Mouse (Mus musculus) kidney, postnatal 4 days (tissue): ENCODE measurements around the gene Pde4d.

ENCODE experiments used
- DNase-seq, 2 experiments: peaks; one replicate each; pipeline ENCODE4 v3.0.0; 2021; ENCODE audit warnings: mixed read lengths in 2 of 2

Gene Pde4d

DNA sequence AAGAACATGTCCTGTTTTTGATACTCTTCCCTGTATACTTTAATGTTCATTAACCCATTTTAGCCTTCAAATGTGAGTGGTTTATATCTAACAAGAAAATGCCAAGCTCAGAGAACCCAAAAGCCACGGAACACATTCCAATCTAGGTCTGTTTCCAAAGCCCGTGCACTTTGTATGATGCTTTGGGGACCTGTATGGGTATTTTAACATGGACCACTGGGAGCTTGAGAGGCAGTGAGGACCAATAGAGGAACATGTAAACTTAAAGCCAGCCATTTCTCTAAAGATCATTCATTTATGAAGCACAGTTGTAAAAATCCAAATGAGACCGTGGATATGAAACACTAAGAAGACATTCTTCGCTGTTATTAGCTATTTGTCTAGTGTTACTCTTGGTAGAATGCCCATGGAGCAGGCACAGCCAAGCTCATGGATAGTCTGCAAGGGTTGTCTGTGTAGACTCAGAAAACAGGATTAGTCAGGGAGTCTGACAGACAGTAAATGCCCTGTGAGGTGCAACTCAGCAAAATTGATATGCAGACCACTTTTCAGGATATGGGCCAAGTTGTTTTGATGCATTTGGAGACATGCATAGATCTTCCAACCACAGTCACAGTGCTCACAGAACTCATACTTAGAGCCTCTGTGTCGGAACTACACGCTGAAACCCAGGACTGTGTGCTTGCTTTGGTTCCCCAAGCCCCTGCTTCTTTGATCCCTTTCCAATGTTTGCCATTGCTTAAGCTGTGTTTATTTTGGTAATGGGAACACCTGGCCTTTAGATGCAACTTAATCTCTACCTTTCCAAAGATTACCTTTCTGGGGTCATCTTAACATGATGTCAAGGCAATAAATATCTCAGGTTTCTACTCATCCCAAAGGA lies 1272.7 kb downstream of the Pde4d start:
- no peak for DNase-seq

DNA sequence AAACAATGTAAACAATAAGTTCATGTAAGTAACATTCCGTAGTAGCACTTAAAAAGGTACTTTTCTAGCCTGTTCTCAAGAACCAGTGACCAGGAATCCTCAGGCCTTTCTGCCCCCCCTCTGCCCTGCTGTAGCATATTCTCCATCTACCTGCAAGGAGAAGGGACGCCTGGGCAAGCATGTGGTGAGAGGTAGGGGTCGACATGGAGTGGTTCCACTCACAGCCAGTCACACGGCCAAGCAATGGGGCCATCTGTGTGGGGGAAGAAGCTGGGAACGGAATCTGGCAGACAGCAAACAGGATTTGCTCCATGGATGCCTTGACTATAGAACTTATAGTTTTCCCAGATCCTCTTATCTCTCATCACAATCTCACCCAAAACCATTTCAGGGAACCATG lies 1277.6 kb downstream of the Pde4d start:
- no peak for DNase-seq

DNA sequence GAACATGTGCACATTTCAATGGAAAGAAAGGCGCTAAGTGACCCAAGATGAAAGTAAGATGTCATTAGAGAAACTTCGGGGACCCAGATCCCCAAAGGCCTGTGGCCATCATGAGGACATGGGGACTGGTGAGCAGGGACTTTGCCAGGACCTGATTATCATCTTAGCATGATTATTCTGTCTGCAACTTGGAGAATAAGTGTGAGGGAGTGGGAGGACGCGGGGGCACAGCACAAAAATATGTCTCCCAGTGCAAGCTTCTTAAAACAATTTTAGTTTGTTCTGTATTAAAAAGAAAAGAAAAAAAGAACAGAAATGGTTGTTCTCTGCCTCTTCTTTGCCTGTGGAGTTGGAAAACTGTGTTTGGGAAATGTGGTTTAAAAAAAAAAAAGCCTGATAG lies 1279.9 kb downstream of the Pde4d start:
- DNase-seq = no peak

DNA sequence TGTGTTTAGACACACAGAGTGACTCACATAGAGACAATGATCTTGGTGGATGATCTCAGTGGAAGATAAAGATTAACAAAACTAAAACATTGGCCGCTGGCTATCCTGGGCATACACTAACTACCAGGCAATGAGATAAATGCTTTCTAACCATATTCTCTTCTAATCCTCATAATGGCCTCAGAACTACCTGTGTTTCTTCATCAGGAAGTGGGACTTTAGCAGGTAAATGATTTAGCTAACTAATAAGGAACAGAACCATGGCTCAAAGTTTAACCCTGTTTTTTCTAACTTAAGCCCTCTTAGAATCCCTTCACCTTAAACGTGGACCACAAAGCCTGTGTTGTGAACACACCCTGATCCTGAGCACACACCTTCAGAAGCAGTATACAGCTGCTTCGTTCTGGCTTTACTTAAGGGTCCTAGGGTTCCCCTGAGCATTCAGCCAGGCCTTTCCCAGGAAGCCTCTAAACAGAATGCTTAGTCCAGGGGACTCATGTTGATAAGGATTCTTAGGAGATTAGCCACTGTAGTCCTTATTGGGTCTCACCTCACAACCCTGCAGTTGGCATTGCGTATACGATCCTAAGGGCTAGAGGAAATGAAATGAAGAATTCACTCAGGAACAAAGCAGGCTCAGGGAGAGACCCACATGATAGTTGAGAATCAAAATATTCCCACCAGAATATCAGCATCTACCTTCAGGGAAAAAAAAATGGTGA lies 1283.1 kb downstream of the Pde4d start:
- no peak for DNase-seq

DNA sequence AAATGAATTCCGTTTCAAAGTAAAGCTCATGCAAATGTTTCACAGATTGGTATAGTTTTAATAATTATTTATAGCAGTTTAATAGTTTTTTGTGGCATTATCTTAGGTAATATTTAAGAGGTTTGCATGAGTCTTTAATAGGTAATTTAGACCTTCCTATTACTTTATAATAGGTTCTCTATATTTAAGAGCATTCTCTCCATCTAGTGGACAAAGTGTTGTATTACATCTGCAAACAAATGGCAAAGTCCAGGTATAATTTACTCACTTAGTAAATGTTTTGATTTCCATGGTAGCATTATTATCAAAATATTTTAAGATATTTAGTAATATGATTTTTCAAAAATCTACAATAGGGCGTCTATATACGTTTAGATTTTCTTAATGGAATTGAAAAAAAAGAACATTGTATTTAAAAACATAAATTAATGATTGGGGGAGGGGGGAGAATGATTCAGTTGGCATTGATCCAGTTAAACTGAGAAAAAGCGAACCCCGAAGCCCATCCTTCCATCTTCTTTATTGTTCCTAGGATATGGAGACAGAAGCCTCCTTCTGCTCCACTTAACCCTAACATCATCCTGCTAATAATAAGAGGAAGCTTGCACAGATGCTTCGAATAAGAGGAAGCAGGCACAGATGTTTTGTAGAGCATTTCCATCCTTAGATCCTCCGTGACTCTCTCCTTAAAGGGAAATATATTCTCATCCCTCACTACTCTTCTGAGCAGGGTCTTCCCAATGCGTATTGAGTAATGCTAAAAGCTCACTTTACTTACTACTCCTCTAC lies 1286.7 kb downstream of the Pde4d start:
- DNase-seq = no peak

DNA sequence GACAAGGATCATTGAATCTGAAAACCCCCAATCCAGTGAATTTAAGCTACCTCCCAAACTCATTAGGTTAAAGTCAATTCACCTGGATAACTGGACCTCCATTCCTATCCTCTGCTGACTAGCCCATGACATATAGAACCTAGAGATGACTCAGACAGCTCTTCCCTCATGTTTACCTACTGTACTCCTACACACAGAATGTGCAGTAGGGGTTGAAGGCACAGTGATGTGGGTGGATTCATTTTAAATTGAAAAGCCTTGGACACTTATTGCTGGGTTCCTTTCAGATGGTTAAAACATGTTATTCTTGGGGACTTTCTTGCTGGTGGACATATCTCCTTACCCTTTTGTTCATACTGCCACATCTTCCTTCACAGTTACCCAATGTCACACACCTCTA lies 1296.7 kb downstream of the Pde4d start:
- DNase-seq = no peak

DNA sequence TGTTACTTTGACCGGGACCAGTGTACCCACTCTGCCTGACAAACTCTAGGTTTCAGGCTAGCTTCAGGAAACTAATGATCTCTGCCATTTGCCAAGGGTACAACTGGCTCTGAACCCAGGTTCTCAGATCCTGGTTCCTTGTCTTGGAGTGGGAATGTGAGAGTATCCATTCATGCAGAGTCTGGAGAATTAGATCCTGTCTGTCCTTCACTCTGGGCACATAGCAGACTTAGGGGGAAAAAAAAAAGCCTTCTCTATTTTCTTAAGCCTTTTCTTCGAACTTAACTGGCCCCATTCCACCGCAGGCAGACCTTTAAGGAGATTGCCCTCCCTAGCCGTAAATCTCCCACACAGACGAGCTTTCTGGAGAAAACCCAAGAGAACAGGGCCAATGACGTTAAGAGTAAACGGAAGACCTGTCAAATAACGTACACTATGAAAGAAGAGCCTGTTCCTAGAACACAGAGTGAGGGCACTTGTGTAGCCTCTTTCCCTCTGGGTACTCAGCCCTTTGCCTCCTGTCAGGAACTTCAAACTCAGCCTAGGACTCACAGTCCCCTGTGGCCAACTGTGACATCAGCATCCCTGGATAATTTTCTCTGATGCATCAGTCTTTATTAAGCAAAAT lies 1302.6 kb downstream of the Pde4d start:
- peak; percentile 14 to 37 for DNase-seq

DNA sequence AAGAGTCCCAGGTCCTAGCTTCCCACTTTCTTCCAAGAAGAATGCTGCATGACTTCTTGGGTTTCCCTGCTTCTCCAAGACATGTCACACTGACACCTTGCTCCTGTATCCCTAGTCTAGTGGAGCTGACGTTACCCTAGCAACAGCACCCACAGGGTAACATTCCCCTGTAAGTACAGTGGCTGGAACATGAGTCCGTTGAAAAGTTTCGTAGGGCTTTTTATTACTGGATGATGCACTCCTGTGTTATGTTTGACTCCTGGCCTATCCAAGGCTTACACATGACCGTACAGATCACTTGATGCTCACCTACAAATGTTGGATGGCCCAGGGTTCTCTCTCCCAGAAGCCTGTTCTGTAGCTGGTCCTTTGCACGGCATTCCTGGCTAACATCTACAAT lies 1307.1 kb downstream of the Pde4d start:
- no peak for DNase-seq

DNA sequence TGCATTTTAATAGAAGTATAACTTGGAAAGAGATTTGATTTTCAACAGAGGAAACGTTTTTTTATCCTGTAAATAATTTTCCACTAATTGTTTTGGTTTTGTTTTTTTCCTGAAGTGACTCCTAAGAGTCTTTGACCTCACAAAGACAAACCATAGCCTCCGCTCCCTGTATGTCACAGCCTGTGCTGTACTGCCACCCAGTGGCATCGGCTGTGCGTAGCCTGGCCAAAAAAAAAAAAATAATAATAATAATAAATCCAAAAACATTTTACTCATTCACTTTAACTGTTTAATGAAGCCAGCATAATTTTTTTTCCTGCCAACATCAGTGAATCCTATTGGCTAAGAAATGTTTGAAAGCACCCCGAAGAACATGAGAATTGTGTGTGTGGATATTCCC lies 1309.5 kb downstream of the Pde4d start:
- DNase-seq = peak; percentile 39 to 51

DNA sequence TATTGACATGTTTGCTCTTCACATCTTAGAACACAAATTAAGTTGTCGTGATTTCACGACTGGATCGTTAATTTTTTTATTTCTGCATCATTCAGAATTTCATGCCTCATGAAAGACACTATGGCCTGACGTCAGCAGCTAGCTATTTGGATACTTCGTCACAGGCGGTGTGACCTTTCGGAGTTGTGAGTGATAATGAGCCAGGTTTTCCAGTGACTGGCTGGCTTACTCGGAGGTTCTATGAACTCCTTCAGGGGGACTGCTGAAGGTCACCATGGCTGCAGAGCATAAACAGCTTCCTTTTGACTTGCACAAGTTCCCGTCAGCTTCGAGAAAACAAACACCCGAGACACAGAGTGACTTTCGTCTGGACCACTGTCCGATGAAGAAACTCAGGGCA lies 1311.3 kb downstream of the Pde4d start:
- peak; percentile 3 to 12 for DNase-seq

DNA sequence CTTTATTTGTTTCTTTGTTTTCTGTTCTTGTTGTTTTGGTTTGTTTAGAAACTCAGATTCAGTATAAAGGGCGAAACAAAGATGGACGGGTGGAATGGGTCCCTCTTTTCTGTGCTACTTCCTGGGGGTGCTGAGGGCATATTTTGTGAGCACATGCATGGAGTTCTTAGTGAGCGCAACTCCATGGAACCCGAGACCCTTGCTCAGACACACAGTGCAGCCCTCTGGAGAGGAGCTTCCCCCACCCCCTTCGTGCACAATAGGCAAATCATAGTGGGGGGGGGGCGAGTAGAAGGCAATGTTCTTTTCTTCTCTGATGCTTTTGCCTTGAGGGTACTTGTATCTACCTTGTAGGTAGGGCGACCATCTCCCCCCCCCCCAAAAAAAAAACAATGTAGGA lies 1325.0 kb downstream of the Pde4d start:
- DNase-seq = no peak

DNA sequence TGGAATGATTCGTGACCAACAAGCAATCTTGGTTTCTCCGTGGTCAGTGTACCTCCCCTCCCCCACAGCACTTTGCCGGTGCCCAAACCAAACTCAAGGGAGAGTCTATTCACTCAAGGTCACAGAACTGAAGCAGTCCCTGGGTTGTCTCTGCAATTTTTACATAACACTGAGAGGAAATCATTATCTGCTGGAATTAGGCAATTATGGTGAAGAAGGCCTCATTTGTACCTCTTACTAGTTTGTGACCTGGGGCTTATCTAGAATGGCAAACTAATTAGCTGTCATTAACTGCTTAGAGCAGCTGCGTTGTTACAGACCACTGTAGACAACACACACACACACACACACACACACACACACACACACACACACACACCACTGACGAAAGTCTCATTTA lies 1325.4 kb downstream of the Pde4d start:
- DNase-seq = no peak

DNA sequence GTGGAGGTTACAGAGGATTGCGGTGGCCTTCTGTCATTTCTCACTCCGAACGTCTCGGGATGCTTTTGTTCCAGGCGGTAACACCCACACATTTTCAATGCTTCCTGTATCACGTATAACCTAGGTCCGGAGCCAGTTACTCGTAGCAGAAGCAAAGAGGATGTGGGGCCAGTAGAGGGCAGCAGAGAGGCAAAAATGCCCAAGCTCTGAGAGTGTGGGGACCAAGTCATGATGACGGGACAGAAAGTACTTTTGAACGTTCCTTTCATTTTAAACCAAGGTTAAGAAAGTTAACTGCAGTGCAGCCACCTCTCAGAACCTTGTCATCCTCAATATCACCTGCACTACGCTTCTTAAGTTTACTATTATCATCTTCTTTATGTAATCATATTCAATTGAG lies 1326.4 kb downstream of the Pde4d start:
- DNase-seq = peak; percentile 93 to 94

DNA sequence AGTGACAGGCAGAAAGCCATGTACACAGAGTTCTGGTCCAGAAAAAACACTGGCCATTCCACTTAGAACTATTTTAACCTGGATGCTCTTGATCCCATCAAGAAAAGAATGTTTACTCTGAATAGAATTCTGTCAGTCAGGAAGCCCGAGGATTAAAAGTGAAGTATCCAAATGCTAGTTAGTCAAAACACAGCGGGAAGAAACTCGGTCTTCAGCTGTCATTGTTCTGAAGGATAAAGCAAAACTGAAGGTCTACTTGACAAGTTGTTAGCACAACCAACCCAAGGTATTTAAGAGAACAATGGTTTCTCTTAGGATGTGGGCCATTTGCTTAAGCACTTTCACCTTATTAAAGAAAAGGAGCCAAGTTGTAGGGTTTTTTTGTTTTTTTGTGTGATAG lies 1327.2 kb downstream of the Pde4d start:
- DNase-seq = no peak

DNA sequence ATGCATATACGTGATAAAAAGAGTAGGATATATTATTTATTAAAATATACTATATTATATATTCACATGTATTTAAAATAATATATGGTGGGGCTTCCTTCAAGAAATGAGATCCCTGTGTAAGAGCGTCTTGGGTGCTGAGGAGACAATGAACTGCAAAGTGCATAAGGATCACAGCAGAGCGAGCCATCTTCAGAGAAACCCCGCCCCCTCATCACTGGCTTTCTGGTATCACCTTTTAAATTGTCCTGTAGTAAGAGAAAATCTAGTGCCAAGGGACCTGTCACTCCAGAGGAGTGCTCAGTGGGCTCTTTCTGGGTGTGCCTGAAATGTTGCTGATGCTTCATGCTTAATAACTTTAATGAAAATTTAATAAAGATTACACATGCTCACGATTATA lies 1327.7 kb downstream of the Pde4d start:
- no peak for DNase-seq

DNA sequence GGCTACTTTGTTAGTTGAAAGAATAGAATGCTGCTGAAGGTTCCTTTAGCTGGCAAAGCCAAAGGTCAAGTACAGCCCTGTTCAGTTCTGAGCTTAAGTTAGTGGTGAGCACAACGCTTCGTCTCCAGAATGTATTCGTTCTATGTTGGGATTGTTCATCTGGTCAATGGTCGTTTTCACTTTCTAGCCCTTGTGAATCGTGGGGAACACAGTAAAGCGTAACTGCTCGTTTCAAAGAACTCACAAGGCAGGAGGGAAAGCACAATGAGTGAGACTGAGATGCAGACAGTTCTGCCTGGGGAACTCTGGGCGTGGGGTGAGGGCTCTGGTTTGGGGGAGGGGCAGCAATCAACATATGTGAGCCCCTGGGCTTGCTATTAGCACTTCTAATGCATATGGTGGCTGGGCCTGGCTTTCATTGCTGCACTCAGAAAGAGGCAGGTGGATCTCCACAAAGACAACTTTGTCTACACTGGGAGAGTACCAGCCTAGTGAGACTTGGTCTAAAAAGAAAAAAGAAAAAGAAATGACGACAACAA lies 1328.6 kb downstream of the Pde4d start:
- no peak for DNase-seq

DNA sequence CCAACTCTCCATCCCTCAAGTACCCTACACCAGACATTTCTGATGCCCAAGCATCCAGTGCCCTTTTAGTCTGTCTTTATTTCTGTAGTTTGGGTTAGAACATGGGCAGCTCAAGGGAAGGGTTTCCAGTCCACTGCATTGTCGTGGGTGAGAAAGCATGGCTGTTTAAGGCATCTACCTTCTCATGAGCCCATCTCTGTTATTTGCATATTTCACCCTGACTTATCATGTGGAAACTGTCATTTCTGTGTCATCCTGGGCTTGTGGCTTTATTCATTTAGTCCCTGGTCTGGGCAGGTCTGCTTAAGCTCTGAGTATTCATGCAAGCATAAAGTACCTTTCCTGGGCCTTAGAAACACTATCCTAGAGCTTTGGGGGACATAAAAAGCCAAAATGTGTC lies 1331.7 kb downstream of the Pde4d start:
- no peak for DNase-seq

DNA sequence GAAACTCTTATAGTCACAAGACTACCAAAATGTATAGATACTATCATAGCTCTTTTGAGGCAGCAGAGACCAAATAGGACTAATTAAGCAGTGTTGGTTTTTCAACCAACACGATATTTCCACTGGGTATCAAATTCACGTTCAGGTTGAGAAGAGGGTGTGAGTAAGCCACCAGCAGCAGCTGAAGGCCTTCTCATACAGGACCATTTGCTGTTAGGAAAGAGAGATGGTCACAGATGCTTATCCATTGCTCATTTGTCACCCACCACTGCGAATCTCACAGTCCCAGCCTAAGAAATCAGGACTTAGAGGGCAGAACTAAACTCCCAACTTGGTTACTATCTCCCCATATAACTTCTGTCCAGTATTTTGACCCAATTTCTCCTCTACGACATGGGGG lies 1338.9 kb downstream of the Pde4d start:
- no peak for DNase-seq

DNA sequence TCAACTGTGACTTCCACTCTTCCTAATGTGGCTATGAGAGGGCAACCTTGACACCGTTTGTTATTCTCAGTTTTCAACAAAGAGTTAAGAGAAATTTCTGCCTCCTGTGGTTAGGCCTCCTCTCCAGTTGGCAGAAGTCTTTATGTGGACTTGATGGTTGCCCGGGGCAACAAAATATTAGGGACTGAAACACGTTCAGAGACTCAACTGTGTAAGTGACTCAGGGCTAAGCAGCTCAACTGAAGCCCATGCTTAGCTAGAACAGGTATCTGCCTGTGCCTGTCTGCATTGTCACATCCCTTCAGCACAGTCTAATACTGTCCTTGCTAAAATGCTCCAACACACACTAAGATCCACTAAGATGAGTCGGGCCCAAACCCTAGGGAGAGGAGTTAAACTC lies 1339.4 kb downstream of the Pde4d start:
- DNase-seq = no peak

DNA sequence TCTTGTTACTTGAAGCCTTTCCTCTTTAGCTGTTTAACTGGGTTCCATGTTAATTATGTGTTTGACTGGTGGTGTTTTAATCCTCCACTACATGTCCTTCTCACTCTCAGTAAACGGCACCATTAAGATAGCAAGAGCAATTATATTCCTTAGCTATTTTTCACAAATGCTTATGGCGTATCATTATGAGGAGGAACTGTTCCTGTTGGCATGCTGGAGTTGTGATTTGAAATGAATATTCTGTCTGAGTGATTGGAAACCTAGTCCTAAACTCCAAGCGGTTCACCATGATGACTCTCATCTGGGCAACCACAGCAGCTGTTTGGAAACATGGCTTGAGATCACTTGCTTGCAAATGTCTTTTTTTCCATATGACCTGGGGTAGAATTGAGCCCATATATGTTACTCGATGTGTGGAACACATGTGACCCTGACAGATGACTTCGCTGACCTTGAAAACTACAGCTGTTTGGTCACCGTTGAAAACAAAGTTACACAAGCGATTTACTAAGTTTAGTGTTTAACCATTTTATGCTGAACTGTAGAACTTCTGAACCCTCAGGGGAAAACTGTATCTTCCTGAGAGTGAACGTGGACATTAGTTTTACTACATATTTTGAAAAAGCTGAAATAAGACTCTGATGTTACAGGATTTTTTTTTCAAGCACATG lies 1340.4 kb downstream of the Pde4d start:
- DNase-seq = no peak

DNA sequence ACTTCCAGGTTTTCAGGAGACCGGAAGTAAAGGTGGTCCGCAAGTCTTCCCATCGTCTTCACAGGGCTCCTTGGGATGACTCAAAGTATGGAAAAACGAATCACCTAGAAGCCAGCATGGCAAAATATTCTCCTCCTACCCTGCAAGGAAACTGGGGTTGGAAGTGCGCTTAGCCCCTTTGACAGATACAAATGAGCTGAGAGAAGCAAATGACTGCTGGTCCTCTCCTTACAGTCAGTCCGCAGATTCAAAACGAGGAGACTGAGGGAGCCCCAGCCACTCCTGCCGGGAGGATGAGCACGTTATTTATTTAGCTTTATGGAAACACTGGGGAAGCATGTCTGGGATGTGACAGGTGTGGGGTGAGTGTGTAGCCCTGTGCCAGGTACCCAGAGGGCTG lies 1344.2 kb downstream of the Pde4d start:
- no peak for DNase-seq

DNA sequence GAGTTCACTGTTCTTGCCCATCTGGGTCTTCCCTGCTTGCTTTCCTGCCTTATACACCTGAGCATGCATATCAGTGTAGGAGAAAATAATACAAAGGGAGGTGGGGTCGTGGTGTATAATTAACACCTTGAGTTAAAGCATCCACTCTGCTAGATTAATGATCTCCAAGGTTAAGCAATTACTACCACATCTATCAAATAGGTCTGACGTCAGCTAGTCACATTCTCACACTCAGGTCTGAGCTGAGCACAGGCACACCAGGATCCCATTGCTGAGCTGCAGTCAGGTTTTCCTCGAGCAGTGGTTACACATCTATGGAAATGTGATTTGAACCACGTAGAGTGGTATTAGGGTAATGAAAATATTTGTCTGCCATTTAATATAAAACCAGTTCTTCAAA lies 1348.9 kb downstream of the Pde4d start:
- DNase-seq = no peak
